21 mouse cellular contexts compared by ENCODE assay signal in genomic region chrX:129102285-129102684, GRCm38 (mm10).
"Had no signal": no experiment of that assay in that cellular context is flagged by ENCODE, and none has a peak within 500 bp of the region (broad histone marks: within the 10 kb centered on the region; RNA-seq: fewer than 3 reads in every experiment).

No protein-coding gene starts in this region.

- H3K9me3 ChIP-seq: kidney, embryonic 15.5 days; limb, embryonic 10.5 days; limb, embryonic 13.5 days; liver, embryonic 12.5 days; liver, embryonic 15.5 days; lung, embryonic 15.5 days; midbrain, embryonic 13.5 days had no signal

- H3K9ac ChIP-seq: kidney, embryonic 15.5 days; limb, embryonic 13.5 days; liver, embryonic 12.5 days; liver, embryonic 15.5 days; lung, embryonic 15.5 days; midbrain, embryonic 13.5 days had no signal

- DNase-seq: kidney, postnatal 10 days; kidney, postnatal 36 days; layer of hippocampus, postnatal 36 days; liver; lung, adult 18-20 months; lung, postnatal 10 days; lung, postnatal 36 days; thymus, adult 18-20 months; thymus, postnatal 36 days had no signal

- H3K36me3 ChIP-seq: kidney, embryonic 15.5 days; limb, embryonic 10.5 days; limb, embryonic 13.5 days; liver, embryonic 12.5 days; liver, embryonic 15.5 days; lung, embryonic 15.5 days; midbrain, embryonic 10.5 days; midbrain, embryonic 13.5 days had no signal

- H3K4me3 ChIP-seq: kidney, embryonic 15.5 days; left cerebral cortex, adult 2 months; limb, embryonic 10.5 days; limb, embryonic 13.5 days; liver, embryonic 12.5 days; liver, embryonic 15.5 days; lung, embryonic 15.5 days; megakaryocyte, embryonic 14.5 days; midbrain, embryonic 10.5 days; midbrain, embryonic 13.5 days; myocyte had no signal

- H3K4me1 ChIP-seq: kidney, embryonic 15.5 days; limb, embryonic 10.5 days; limb, embryonic 13.5 days; liver, embryonic 12.5 days; liver, embryonic 15.5 days; lung, embryonic 15.5 days; megakaryocyte, embryonic 14.5 days; midbrain, embryonic 10.5 days; midbrain, embryonic 13.5 days had no signal

- H3K27me3 ChIP-seq: kidney, embryonic 15.5 days; limb, embryonic 13.5 days; liver, embryonic 12.5 days; liver, embryonic 15.5 days; lung, embryonic 15.5 days; megakaryocyte, embryonic 14.5 days; midbrain, embryonic 13.5 days had no signal

- ATAC-seq: liver, embryonic 12.5 days; midbrain, embryonic 13.5 days; midbrain, embryonic 16.5 days had no signal

- H3K4me2 ChIP-seq: kidney, embryonic 15.5 days; limb, embryonic 13.5 days; liver, embryonic 12.5 days; liver, embryonic 15.5 days; lung, embryonic 15.5 days; midbrain, embryonic 13.5 days had no signal

- H3K27ac ChIP-seq: kidney, embryonic 15.5 days; left cerebral cortex, adult 2 months; limb, embryonic 10.5 days; limb, embryonic 13.5 days; liver, embryonic 12.5 days; liver, embryonic 15.5 days; lung, embryonic 15.5 days; midbrain, embryonic 10.5 days; midbrain, embryonic 13.5 days had no signal
